ENCODE assay signal across 18 mouse cellular contexts in the genomic region with DNA sequence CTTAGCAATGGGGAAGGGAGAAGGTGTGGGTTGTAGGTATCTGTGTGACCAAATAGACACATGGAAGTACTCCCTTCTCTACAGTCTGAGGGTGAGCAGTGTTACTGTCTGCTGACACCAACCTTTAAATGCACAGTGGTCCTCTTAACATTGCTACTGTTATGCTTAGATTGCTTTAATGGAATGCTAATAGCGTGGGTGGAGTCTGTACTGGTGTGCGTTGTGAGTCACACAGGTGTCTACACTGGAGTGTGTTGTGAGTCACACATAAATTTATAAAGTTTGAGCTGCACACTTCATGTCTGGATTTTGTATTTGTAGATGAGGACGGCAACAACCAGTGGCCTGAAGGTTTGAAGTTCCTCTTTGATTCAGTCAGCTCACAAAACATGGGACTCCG.
"Had no signal": no experiment of that assay in that cellular context is flagged by ENCODE, and none has a peak within 500 bp of the region (broad histone marks: within the 10 kb centered on the region; RNA-seq: fewer than 3 reads in every experiment).

No protein-coding gene starts in this region.

- H3K4me2 ChIP-seq: lung, embryonic 14.5 days; midbrain, embryonic 12.5 days; neural tube, embryonic 13.5 days; neural tube, embryonic 15.5 days had no signal

- H3K27me3 ChIP-seq: midbrain, embryonic 12.5 days; neural tube, embryonic 13.5 days; neural tube, embryonic 15.5 days had no signal

- H3K4me3 ChIP-seq: midbrain, embryonic 10.5 days; midbrain, embryonic 12.5 days; myocyte; neural tube, embryonic 13.5 days; neural tube, embryonic 15.5 days had no signal

- H3K4me1 ChIP-seq: midbrain, embryonic 10.5 days; midbrain, embryonic 12.5 days; neural tube, embryonic 13.5 days; neural tube, embryonic 15.5 days had no signal

- H3K9ac ChIP-seq: lung, embryonic 14.5 days; midbrain, embryonic 12.5 days; neural tube, embryonic 13.5 days; neural tube, embryonic 15.5 days had no signal

- H3K9me3 ChIP-seq: midbrain, embryonic 10.5 days; midbrain, embryonic 12.5 days; neural tube, embryonic 13.5 days; neural tube, embryonic 15.5 days had no signal

- DNase-seq: lung, adult 18-20 months; lung, embryonic 14.5 days; lung, postnatal 4 days; midbrain, embryonic 14.5 days; retina, postnatal 1 day; right cerebral cortex, adult 18-20 months; right cerebral cortex, postnatal 25 days; right cerebral cortex, postnatal 4 days; spleen, adult 18-20 months; thymus, adult 2 months; thymus, postnatal 25 days; thymus, postnatal 4 days had no signal

- ATAC-seq: midbrain, embryonic 16.5 days had no signal

- H3K27ac ChIP-seq: midbrain, embryonic 10.5 days; midbrain, embryonic 12.5 days; neural tube, embryonic 13.5 days; neural tube, embryonic 15.5 days had no signal
